Mouse (Mus musculus): ENCODE measurements around the gene Klk1b4.

DNA sequence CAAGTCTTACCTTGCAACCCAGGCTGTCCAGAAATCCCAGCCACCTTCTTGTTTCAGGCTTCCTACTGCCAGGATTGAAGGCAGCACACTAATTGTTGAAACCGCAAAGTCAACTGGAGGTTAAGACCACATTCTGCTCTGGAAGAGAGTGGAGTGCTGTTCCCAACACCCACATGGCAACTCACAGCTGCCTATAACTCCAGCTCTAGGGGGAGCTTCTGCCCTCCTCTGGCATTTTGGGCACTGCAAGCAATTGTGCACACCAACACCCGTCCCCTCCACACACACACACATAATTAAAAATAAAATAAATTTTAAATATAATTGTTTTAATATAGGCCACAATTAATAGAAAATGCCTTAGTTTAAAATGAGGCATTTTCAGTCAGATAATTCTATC is 33.9 kb downstream of the Klk1b4 start:
- TF ChIP-seq CTCF (IDR thresholded peaks at IDR 0.05; ENCODE audit: borderline replicate concordance, insufficient read depth, low read depth, low read length) (no peak), POLR2A (IDR thresholded peaks at IDR 0.05; ENCODE audit: borderline replicate concordance, insufficient read depth, low read length) (no peak)
